Mouse (Mus musculus) embryonic facial prominence, embryonic 10.5 days (tissue): ENCODE results near the gene Dnah3. TPM values are rescaled to one million over a fixed set of nuclear protein-coding genes. Genes with fewer than 3 reads are reported as not detected.

Experiments
- DNase-seq: peaks from one replicate; pipeline ENCODE4 v3.0.0-alpha.2; 2017; ENCODE audit warnings: low spot score
- H3K27ac ChIP-seq: fragments of 300-500 bp; sonication (generic); replicated peaks from 2 replicates; pipeline ENCODE4 v1.5.1; 2016; ENCODE audit warnings: mild to moderate bottlenecking
- H3K27me3 ChIP-seq: fragments of 300-500 bp; sonication (generic); replicated peaks from 2 replicates; pipeline ENCODE4 v1.6.1; 2016; ENCODE audit warnings: low read depth, mild to moderate bottlenecking; ENCODE audit not compliant: poor library complexity, severe bottlenecking
- H3K36me3 ChIP-seq: fragments of 300-500 bp; sonication (generic); replicated peaks from 2 replicates; pipeline ENCODE4 v1.6.1; 2016; ENCODE audit warnings: mild to moderate bottlenecking, moderate library complexity
- H3K4me1 ChIP-seq: fragments of 300-500 bp; sonication (generic); 2 replicates; pipeline ENCODE4 v1.6.1; 2016
- H3K4me3 ChIP-seq: fragments of 300-500 bp; sonication (generic); 2 replicates; pipeline ENCODE4 v1.5.1; 2016; ENCODE audit warnings: mild to moderate bottlenecking, moderate library complexity
- H3K9me3 ChIP-seq: fragments of 300-500 bp; sonication (generic); 2 replicates; pipeline ENCODE4 v1.6.1; 2016; ENCODE audit warnings: mild to moderate bottlenecking
- WGBS: fragments of 180-500 bp; shearing (Covaris S2); methylation state at CpG from one replicate; pipeline ENCODE4 v1.1.7; 2016; 5-methylcytosine and 5-hydroxymethylcytosine counted together
- polyA plus RNA-seq: library from polyadenylated mRNA; unstranded; fragments of >200 nt; fragmentation: Nextera tagmentation; extraction: Ambion mirVana; gene quantifications from 2 replicates; pipeline ENCODE4 v1.2.1, GENCODE M21; 2016

The Dnah3 gene
- polyA plus RNA-seq, 1 experiment from 2014 or later = not detected

DNA sequence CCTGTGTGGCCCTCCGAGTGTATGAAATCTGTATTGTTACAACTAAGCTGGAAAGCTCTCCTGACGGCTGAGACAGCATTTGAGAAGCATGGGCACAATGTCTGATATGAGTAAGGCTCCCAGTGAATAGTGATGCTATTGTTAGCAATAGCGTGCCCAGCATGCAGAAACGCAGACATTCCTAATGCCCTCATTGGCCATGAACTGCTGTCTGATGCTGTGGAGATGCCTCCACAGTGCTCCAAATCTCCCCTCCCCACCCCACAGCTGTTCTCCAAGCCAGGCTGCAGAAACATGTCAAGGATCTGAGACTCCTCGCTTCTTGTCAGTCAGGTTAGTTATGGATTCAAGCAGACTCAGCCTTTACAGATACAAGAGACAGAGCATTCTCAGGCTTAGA is 58.7 kb downstream of the Dnah3 start:
- Histone ChIP-seq H3K27ac (no peak overlapping the region), H3K9me3 (no peaks in the 10 kb centered on the region), H3K27me3 (no peaks in the 10 kb centered on the region), H3K4me3 (no peak overlapping the region), H3K4me1 (no peaks in the 10 kb centered on the region), H3K36me3 (no peaks in the 10 kb centered on the region)
- 82% methylated on average over 5 of the region's 5 CpGs for WGBS
- no peak for DNase-seq

DNA sequence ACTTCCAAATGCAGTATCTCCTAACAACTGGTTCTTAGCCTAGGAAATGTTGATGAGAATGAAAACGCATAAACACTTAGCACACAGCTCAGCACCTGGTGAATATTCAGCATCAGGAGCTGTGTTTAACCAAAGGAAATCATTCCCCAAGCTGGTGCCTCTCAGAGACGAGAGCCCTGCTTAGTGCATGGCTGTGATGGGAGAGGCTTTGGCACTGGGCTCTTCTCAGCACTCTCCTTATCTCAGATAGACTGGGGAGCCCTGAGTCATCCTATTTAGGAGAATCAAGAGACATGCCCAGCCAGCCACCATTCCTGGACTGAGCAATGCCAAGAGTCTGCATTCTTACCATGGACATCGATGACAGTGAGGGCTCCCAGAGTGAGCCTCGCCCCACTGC is 60.1 kb downstream of the Dnah3 start:
- no peak for DNase-seq
- no peaks in the 10 kb centered on the region for H3K36me3 ChIP-seq
- H3K4me1 ChIP-seq = no peaks in the 10 kb centered on the region
- H3K27me3 ChIP-seq = no peaks in the 10 kb centered on the region
- WGBS = 82% methylated on average over 4 of the region's 4 CpGs
- H3K9me3 ChIP-seq = no peaks in the 10 kb centered on the region
- no peak overlapping the region for H3K4me3 ChIP-seq
- no peak overlapping the region for H3K27ac ChIP-seq

DNA sequence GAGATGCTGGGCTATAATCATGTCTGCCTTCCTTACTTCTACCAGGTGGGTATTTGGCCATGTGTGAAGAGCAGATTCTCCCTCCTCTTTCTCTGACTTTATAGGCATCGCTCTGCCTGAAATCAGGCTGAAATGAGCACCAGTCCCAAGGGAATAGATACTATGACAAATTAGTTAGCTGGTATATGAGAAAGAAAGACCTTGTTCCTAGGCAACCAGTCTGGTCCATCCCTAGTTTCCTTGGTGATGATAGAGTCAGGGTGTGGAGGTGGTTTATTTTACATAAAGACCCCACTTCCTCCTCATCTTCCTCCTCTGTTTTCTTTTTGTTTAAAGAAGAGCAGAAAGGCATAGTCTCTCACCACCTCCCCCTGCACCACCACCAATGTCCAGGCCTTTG is 60.5 kb downstream of the Dnah3 start:
- Histone ChIP-seq H3K4me1 (no peaks in the 10 kb centered on the region), H3K4me3 (no peak overlapping the region), H3K9me3 (no peaks in the 10 kb centered on the region), H3K27me3 (no peaks in the 10 kb centered on the region), H3K27ac (no peak overlapping the region), H3K36me3 (no peaks in the 10 kb centered on the region)
- 88% methylated on average over 1 of the region's 1 CpGs for WGBS
- no peak for DNase-seq

DNA sequence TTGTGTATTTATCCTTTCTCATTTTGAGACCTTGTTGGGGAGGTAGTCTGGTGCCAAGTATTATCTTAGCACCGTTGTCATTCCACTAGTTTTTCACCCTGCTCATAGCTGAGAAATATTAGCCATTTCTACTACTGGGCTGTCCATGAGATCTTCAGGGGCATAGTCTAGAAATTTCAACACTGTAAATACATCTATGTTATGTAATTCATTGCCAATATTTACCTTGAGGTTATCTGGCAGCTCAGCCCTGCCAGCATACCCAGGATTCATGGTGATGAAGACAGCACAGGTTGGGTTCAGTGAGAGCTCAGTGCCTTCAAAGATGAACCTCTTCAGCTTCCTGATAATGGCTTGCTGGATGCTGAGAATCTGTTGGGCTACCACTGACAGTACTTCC is 66.4 kb downstream of the Dnah3 start:
- H3K27me3 ChIP-seq = no peaks in the 10 kb centered on the region
- H3K27ac ChIP-seq = no peak overlapping the region
- DNase-seq = no peak
- H3K4me3 ChIP-seq = no peak overlapping the region
- no peaks in the 10 kb centered on the region for H3K9me3 ChIP-seq
- no peaks in the 10 kb centered on the region for H3K36me3 ChIP-seq
- no peaks in the 10 kb centered on the region for H3K4me1 ChIP-seq
- 92% methylated on average over 1 of the region's 1 CpGs for WGBS

DNA sequence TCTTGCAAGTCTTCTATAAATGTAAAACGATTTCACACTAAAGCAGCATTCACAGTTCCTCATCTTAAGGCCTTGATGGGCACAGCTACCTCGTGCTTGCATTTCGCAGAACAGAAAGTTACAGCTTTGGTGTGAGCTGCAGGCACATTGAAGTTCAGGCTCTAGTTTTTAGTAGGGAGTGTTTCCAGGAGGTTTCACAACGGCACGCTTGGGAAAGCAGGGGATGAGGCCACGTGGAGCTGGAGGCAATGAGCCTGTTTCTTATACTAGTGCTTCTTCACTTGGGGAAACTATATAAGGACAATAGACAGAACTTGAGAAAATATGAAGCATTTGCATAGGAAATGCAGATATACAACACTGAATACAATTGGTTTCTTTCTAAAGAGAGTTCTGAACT is 98.0 kb downstream of the Dnah3 start:
- H3K36me3 ChIP-seq = no peaks in the 10 kb centered on the region
- H3K4me3 ChIP-seq = no peak overlapping the region
- no peaks in the 10 kb centered on the region for H3K27me3 ChIP-seq
- DNase-seq = no peak
- 82% methylated on average over 6 of the region's 6 CpGs for WGBS
- no peaks in the 10 kb centered on the region for H3K4me1 ChIP-seq
- no peaks in the 10 kb centered on the region for H3K9me3 ChIP-seq
- no peak overlapping the region for H3K27ac ChIP-seq

DNA sequence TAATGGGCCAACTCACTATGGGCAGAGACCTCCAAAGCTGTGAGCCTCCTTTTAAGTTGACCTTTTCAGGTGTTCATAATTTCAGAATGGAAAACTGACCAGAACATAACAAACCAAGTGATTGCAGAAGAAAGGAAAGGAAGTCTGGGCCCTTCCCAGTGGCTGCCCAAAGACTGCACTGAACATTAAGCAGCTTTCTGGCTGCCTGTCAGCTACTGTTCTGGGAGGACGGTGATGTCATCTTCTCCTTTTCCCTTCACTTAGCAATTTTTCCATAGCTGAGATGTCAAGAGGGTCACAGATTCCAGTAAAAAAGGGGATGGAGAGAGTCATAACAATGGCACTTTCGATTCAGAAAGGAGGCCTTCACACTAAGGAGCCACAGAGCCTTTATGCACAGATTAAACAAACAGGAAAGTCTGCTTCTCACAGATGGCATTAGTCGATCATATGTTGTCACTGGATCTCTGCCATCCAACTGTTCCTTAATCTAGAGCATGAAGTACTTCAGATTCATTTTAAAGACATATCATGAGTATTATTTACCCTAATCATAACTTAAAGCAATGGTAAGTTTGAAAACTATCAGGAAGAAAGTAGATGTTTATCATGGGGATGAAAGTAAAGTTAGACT is 109.7 kb downstream of the Dnah3 start:
- H3K36me3 ChIP-seq = no peaks in the 10 kb centered on the region
- H3K27me3 ChIP-seq = no peaks in the 10 kb centered on the region
- no peaks in the 10 kb centered on the region for H3K4me1 ChIP-seq
- WGBS = 79% methylated on average over 3 of the region's 3 CpGs
- no peak for DNase-seq
- H3K4me3 ChIP-seq = no peak overlapping the region
- no peaks in the 10 kb centered on the region for H3K9me3 ChIP-seq
- no peak overlapping the region for H3K27ac ChIP-seq

DNA sequence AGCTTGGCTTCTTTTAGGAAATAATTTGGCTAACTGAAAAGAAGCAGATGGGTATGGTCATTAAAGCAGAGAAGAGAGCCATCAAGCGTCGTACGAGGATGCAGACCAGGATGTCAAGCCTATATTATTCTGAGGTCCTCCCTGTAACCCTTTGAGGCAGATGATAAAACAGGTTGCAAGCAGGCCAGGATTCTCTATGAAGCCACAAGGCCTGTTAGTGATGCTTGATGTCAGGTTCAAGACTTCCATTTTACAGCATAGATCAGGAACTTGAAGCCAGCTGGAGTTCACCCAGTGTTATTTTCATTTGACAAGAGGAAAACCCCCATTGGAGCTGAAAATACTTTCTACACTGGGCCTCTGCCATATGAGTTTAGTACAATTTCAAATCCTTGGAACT is 114.9 kb downstream of the Dnah3 start:
- Histone ChIP-seq H3K27me3 (no peaks in the 10 kb centered on the region), H3K9me3 (no peaks in the 10 kb centered on the region), H3K4me1 (no peaks in the 10 kb centered on the region), H3K36me3 (no peaks in the 10 kb centered on the region), H3K27ac (no peak overlapping the region), H3K4me3 (no peak overlapping the region)
- WGBS = 92% methylated on average over 3 of the region's 3 CpGs
- no peak for DNase-seq

DNA sequence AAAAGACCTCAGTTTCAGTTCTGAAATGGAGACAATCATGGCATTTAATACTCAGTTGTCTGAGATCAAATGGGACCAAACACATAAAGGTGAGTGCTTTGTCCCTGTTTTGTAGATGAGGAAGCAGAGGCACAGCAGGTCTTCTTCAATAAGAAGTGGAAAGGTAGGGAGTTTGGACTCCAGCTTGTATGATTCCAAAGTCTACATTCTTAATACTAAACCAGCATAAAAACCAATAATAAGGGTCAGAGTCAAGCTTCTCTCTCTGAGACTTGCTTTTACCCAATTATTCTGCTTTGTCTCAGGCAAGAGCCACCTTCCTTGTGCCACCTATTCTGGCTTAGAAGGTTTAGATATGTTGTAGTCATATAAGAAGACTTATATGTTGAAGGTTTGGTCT is 116.5 kb downstream of the Dnah3 start:
- H3K4me3 ChIP-seq = no peak overlapping the region
- no peaks in the 10 kb centered on the region for H3K27me3 ChIP-seq
- H3K36me3 ChIP-seq = no peaks in the 10 kb centered on the region
- no peaks in the 10 kb centered on the region for H3K9me3 ChIP-seq
- DNase-seq = no peak
- no peaks in the 10 kb centered on the region for H3K4me1 ChIP-seq
- H3K27ac ChIP-seq = no peak overlapping the region

DNA sequence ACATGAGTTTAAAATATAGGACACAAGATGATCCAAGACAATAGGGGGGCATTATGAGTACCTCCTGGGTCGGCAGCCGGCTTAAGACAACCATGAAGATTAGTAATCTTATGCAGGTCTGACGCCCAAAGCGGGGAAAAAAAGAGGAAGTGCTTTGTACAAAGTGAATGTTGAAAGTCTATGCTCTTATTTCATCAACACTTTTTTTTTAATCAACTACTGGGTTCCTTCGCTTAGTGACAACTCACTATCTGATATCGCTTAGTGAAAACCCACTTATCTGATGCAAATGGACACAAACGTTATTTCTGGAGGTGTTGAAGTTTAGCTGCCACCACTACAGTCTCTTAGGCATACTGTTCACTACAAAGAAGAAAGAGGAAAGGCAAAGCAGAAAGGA is 117.5 kb downstream of the Dnah3 start:
- Histone ChIP-seq H3K36me3 (no peaks in the 10 kb centered on the region), H3K4me3 (no peak overlapping the region), H3K9me3 (no peaks in the 10 kb centered on the region), H3K27ac (no peak overlapping the region), H3K27me3 (no peaks in the 10 kb centered on the region), H3K4me1 (no peaks in the 10 kb centered on the region)
- WGBS = 88% methylated on average over 7 of the region's 7 CpGs
- DNase-seq = no peak

DNA sequence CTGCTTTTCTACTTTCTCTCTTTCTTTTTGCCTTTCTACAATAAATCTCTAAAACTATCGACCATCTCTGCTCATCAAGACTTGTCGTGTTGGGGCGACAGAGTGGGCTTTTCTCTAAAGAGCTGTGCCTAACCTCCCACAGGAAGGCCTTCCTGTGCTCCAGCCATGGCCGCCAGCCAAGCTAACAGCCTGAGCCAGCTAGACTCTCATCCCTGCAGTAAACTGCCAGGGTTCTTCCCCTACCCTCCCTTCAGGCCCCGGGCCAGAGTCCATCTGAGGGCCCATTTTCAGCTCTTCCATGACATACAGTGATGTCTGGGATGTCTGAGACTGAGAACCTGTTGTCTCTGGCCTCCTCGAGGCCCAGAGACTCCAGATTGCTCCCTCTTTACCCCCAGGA is 118.8 kb downstream of the Dnah3 start:
- no peaks in the 10 kb centered on the region for H3K27me3 ChIP-seq
- WGBS = 84% methylated on average over 6 of the region's 6 CpGs
- H3K36me3 ChIP-seq = no peaks in the 10 kb centered on the region
- H3K4me3 ChIP-seq = no peak overlapping the region
- no peaks in the 10 kb centered on the region for H3K4me1 ChIP-seq
- no peaks in the 10 kb centered on the region for H3K9me3 ChIP-seq
- DNase-seq = no peak
- no peak overlapping the region for H3K27ac ChIP-seq

DNA sequence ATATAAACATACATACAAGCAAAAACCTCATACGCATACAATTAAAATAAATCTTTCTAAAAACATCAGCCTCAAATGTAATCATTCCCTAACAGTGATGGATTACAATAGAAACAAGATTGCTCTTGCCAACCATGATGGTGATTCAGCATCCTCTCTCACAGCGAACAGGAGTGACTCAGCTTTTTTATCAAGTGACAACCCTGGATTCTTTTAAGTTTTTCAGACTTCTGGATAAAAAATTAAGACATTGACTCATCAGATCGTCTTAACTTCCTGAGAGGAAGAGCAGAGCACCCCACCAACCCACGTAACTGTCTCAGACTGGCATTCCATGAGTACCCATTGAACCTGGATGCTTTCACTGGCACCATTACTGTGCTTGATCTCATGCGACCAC is 120.9 kb downstream of the Dnah3 start:
- H3K27ac ChIP-seq = no peak overlapping the region
- no peaks in the 10 kb centered on the region for H3K9me3 ChIP-seq
- WGBS = 84% methylated on average over 5 of the region's 5 CpGs
- no peaks in the 10 kb centered on the region for H3K36me3 ChIP-seq
- H3K4me3 ChIP-seq = no peak overlapping the region
- no peak for DNase-seq
- H3K4me1 ChIP-seq = no peaks in the 10 kb centered on the region
- no peaks in the 10 kb centered on the region for H3K27me3 ChIP-seq

DNA sequence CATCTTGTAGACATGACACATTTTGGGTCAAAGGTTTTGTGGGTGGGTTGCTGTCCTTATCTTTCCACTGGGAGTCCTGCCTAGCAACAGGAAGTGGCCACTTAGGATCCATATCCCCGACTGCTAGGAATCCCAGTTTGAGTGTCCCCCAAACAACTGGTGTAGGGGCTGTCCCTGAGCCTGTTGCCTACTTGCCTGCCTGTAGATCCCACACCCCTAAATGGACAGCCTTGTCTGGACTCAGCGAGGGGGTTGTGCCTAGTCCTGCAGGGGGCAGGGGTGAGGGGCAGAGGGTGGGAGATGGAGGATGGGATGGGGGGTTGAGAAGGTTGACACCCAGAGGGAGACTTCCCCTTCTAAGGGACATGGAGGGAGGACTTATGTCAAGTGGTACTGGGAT is 125.8 kb downstream of the Dnah3 start:
- no peak for DNase-seq
- Histone ChIP-seq H3K9me3 (no peaks in the 10 kb centered on the region), H3K36me3 (no peaks in the 10 kb centered on the region), H3K4me3 (no peak overlapping the region), H3K27ac (no peak overlapping the region), H3K4me1 (no peaks in the 10 kb centered on the region), H3K27me3 (no peaks in the 10 kb centered on the region)
- 87% methylated on average over 2 of the region's 2 CpGs for WGBS

DNA sequence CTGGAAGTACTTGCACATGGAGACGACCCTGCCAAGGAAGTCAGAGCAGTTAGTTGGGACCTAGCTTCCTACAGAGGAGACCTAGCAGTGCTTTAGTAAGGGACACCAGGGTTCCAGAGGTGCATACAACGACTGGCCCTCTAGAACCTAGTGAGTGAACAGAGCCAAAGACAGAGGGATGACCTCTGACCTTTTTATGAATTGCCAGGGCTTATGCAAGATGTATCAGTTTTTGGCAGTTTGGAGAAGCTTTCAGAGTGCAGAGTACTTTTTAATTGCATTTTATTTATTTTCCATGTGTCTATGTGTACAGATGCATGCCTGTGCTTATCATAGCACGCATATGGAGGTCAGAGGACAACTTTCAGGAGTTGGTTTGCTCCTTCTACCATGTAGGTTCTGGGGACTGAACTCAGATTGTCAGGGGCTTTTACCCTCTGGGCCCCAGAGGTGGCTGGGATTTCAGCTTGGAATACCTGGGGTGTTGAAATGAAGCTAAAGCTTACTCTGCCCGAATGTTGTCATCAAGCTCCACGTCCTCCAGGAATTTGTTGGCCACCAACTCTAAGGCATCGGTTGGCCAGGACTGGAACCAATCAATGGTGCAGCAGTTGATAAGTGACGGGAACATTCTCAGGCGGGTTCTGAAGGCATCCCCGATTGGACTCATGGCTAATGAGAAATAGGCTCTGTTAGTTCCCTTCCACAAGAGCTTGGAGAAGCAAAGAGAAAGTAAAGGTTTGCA is 129.3 kb downstream of the Dnah3 start:
- no peak for DNase-seq
- Histone ChIP-seq H3K4me3 (no peak overlapping the region), H3K4me1 (peaks cover 6% of the 10 kb centered on the region), H3K9me3 (no peaks in the 10 kb centered on the region), H3K27me3 (no peaks in the 10 kb centered on the region), H3K27ac (no peak overlapping the region), H3K36me3 (no peaks in the 10 kb centered on the region)
- WGBS = 86% methylated on average over 9 of the region's 9 CpGs
